Mouse (Mus musculus) gastrocnemius, adult 18-20 months (tissue): Measurements from ENCODE around the gene Git2. TPM values are rescaled to one million over a fixed set of nuclear protein-coding genes. Genes with fewer than 3 reads are reported as not detected.

Experiments used
- DNase-seq: peaks from one replicate; pipeline ENCODE4 v3.0.0; 2021; ENCODE audit warnings: low spot score
- microRNA-seq: library from miRNA; unstranded; fragments of <30 nt; microRNA quantifications from one replicate; pipeline ENCODE4 v1.2.0, GENCODE M21; 2021
- total RNA-seq, 2 experiments: library from RNA; stranded (reverse); gene quantifications; 2 replicates each; pipeline ENCODE4 v1.2.3; 2021

Gene Git2
- total RNA-seq, 2 experiments from 2014 or later: 13.3 to 16.2 TPM

- no peak for DNase-seq
These were observed 87.4 kb downstream of the Git2 start for GRCm38 (mm10) chr5:114687901-114688300.

- no peak for DNase-seq
These were observed 88.5 kb downstream of the Git2 start for GRCm38 (mm10) chr5:114686726-114687210.

GRCm38 (mm10) chr5:114685986-114686385, 89.3 kb downstream of the Git2 start:
- no peak for DNase-seq

- DNase-seq: no peak
These were observed 93.6 kb downstream of the Git2 start for GRCm38 (mm10) chr5:114681717-114682116.

GRCm38 (mm10) chr5:114680676-114681285, 94.5 kb downstream of the Git2 start:
- no peak for DNase-seq

- no peak for DNase-seq
These were observed 95.3 kb downstream of the Git2 start for GRCm38 (mm10) chr5:114679841-114680591.

Small RNAs within 50 kb of the gene (microRNA-seq; reads per million reads assigned to microRNA genes)
- gene Mir7028: not detected

Other genes starting within 250 kb of the Git2 start
- under 1 TPM; 0.33 to 0.66 TPM for gene Fam222a, start 207.5 kb downstream of the Git2 start, total RNA-seq
- gene Trpv4, start 117.1 kb downstream of the Git2 start, total RNA-seq: 1 to 10 TPM; 1.8 to 2.1 TPM
- gene Gltp, start 84.5 kb downstream of the Git2 start, total RNA-seq: 1 to 10 TPM; 7.2 to 8.7 TPM
- gene Tchp, start 67.8 kb downstream of the Git2 start, total RNA-seq: 1 to 10 TPM; 2.3 to 2.9 TPM
- gene Ankrd13a, start 840 bp downstream of the Git2 start, total RNA-seq: 10 to 100 TPM; 16.1 to 17.3 TPM
- 1 to 10 TPM; 3.4 to 4.0 TPM for gene 1500011B03Rik, start 48.0 kb upstream of the Git2 start, total RNA-seq
- gene 4930519G04Rik, start 78.1 kb upstream of the Git2 start, total RNA-seq: not detected
- not detected for gene Gm9936, start 83.2 kb upstream of the Git2 start, total RNA-seq
- 1 to 10 TPM in 1 of 2 experiments, under 1 TPM in 1; 0.43 to 1.3 TPM for gene Oasl2, start 121.4 kb upstream of the Git2 start, total RNA-seq
- under 1 TPM in 1 of 2 experiments, not detected in 1; 0.31 TPM for gene Oasl1, start 147.7 kb upstream of the Git2 start, total RNA-seq
- 10 to 100 TPM; 17.1 to 24.1 TPM for gene 2210016L21Rik, start 166.6 kb upstream of the Git2 start, total RNA-seq
- not detected for gene Hnf1a, start 195.6 kb upstream of the Git2 start, total RNA-seq
- gene Sppl3, start 235.6 kb upstream of the Git2 start, total RNA-seq: 10 to 100 TPM; 17.7 to 20.4 TPM